In genomic region chr15:79110528-79110927, GRCm38 (mm10) we compare ENCODE assay signal across 1 mouse cellular context.
TF ChIP-seq lines count a peak whose summit lies in the region.

No protein-coding gene starts in this region.

TF ChIP-seq in CH12.LX, 34 proteins besides CTCF, POLR2A, EP300 and RAD21:
- TF ChIP-seq JUND (conservative IDR thresholded peaks at IDR 0.05; ENCODE audit: low read depth, low read length) (no peak), PAX5 (IDR thresholded peaks at IDR 0.05; ENCODE audit: low read length) (no peak), ZC3H11A (IDR thresholded peaks at IDR 0.05; ENCODE audit: low read depth, low read length) (no peak), USF1 (IDR thresholded peaks at IDR 0.05; ENCODE audit: low read depth, low read length) (no peak), ZNF384 (IDR thresholded peaks at IDR 0.05; ENCODE audit: low read depth, low read length) (no peak), MEF2A (IDR thresholded peaks at IDR 0.05; ENCODE audit: borderline replicate concordance, low read depth, low read length) (no peak)
